Mouse (Mus musculus): Measurements from ENCODE around the gene Fam151a. TPM values are rescaled to one million over a fixed set of nuclear protein-coding genes. Genes with fewer than 3 reads are reported as not detected.

Fam151a gene
- polyA plus RNA-seq, 1 experiment from 2014 or later: 0.09 TPM

GRCm38 (mm10) chr4:106795289-106795688 lies 61.6 kb downstream of the Fam151a start:
- H3K27ac ChIP-seq: no peak overlapping the region
- no peaks in the 10 kb centered on the region for H3K9me3 ChIP-seq
- H3K36me3 ChIP-seq (replicated peaks): no peaks in the 10 kb centered on the region
- no peak for DNase-seq (ENCODE audit: extremely low spot score, low spot score)
- H3K4me3 ChIP-seq: no peak overlapping the region
- WGBS: 84% methylated on average over 2 of the region's 2 CpGs
- H3K4me1 ChIP-seq: peaks cover 21% of the 10 kb centered on the region
- H3K27me3 ChIP-seq (ENCODE audit: poor library complexity, severe bottlenecking): peaks cover 9% of the 10 kb centered on the region

Other genes starting within 250 kb of the Fam151a start
- gene Bsnd, start 241.6 kb upstream of the Fam151a start, polyA plus RNA-seq (2016; fragmentation: Nextera tagmentation; extraction: Ambion mirVana): not detected in 2 replicates
- 10.5 and 11.7 TPM in 2 replicates for gene Dhcr24, start 172.9 kb upstream of the Fam151a start, polyA plus RNA-seq (2016; fragmentation: Nextera tagmentation; extraction: Ambion mirVana)
- gene Lexm, start 116.6 kb upstream of the Fam151a start, polyA plus RNA-seq (2016; fragmentation: Nextera tagmentation; extraction: Ambion mirVana): 0.36 TPM in 1 of 2 replicates, not detected in the other
- gene Ttc22, start 111.5 kb upstream of the Fam151a start, polyA plus RNA-seq (2016; fragmentation: Nextera tagmentation; extraction: Ambion mirVana): not detected in 2 replicates
- gene Pars2, start 82.8 kb upstream of the Fam151a start, polyA plus RNA-seq (2016; fragmentation: Nextera tagmentation; extraction: Ambion mirVana): 14.9 and 19.7 TPM in 2 replicates
- 105 and 114 TPM in 2 replicates for gene Ttc4, start 54.9 kb upstream of the Fam151a start, polyA plus RNA-seq (2016; fragmentation: Nextera tagmentation; extraction: Ambion mirVana)
- 0.06 and 0.12 TPM in 2 replicates for gene Mroh7, start 3.0 kb upstream of the Fam151a start, polyA plus RNA-seq (2016; fragmentation: Nextera tagmentation; extraction: Ambion mirVana)
- 1.9 and 2.1 TPM in 2 replicates for gene Acot11, start 71.1 kb downstream of the Fam151a start, polyA plus RNA-seq (2016; fragmentation: Nextera tagmentation; extraction: Ambion mirVana)
- gene Ssbp3, start 176.8 kb downstream of the Fam151a start, polyA plus RNA-seq (2016; fragmentation: Nextera tagmentation; extraction: Ambion mirVana): 128 and 134 TPM in 2 replicates